Mouse (Mus musculus) frontal cortex, postnatal 25 days (tissue): ENCODE measurements around the gene Rsc1a1.

Experiments
- DNase-seq, 2 experiments: peaks; one replicate each; pipeline ENCODE4 v3.0.0; 2022; ENCODE audit warnings: low spot score in 2 of 2

The Rsc1a1 gene

DNA sequence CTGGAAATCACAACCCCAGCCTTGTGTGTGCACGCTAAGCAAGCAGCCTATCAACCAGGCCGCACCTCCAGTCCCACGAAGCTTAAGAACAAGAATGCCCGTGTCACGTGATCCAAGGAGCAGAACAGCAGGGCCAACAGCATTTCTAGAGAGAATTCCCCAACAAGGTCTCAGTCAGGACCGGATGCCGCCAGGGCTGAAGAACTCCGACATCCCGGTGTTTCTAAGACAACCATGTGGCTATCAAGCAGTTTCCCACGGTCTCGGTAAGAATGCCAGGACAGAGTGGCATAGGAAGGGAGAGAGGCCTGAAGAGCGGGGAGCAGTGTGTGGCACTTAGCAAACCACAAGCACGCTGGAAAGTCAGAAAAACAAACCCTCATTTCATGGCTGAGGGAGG lies 31.6 kb downstream of the Rsc1a1 start:
- DNase-seq, result no peak

- no peak for DNase-seq
Observed at GRCm38 (mm10) chr4:141653044-141653443, 32.4 kb downstream of the Rsc1a1 start.

DNA sequence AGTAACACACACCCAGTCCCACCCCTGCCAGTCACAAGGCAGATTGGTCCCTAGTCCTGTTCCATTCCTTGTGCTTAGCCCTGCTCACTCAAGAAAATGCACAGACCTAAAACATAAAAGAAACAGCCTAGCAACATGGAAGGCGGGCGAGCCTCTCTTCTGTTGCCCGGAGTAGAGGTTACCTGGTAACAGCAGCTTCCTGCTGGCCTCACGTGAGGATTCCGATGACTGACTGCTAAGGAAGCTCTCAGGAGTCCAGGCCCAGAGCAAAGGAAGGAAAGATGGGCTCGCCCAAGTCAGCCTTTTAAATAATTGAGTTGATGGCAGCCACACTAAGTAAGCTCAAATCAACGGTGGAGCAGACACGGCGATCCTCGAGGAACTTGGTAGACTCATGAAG lies 33.5 kb downstream of the Rsc1a1 start:
- DNase-seq, result no peak

GRCm38 (mm10) chr4:141651286-141651685 lies 34.1 kb downstream of the Rsc1a1 start:
- no peak for DNase-seq

DNA sequence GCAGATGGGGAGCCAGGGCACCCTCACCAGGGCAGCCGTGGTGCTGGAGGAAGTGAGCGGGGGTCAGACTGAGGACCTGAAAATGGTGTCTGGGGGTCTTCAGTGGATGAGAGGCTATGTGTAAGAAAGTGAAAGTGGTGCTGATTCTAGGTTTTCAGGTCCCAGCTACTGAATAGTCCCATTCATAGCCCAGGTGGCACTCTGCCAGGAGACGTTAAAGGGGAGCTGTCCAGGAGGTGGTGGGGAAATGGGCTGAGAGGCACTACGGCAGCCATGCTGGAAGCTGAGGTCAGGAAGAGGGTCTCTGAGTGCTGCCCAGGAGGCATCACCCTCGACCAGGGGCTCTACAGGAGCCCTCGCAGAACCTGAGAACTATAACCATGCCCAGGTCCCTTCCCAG lies 36.2 kb downstream of the Rsc1a1 start:
- no peak for DNase-seq

- DNase-seq, result no peak
Observed at GRCm38 (mm10) chr4:141648262-141648661, 37.1 kb downstream of the Rsc1a1 start.

- no peak for DNase-seq
Observed at GRCm38 (mm10) chr4:141647187-141647586, 38.2 kb downstream of the Rsc1a1 start.

GRCm38 (mm10) chr4:141645988-141646387 lies 39.4 kb downstream of the Rsc1a1 start:
- DNase-seq, result no peak

DNA sequence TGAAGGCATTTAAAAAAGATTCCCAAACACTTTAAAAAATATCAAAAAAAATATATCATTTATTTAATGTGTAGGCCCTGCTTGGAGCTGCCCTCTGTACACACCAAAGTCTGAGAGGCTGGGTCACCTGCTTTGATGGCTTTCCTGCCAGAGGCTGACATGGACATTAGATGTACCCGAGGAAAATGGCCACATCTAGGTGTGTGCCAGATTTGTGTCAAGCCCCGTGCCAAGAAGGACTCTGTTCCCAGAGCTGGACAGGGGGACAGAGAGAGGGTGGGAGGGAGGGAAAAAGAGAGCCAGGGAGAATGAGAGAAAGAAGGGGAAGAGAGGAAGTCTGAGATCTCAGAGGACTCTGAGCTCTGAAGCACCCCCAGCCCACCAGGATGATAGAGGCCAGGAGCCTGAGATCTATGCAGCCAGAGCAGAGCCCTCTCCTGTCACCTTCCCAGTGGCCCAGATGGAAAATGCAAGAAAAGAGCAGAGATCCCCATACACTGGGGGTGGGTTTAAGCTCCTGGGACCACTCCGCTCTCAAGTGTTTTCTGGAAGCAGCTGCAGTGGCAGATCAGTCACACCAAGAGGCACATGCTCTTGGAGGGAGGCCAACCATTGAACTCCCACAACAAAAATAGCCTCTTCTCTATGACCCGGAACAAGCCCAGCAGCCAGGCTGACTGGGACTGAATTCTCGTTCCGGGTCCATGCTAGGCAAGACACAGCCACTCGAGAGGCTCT lies 42.1 kb downstream of the Rsc1a1 start:
- no peak for DNase-seq

DNA sequence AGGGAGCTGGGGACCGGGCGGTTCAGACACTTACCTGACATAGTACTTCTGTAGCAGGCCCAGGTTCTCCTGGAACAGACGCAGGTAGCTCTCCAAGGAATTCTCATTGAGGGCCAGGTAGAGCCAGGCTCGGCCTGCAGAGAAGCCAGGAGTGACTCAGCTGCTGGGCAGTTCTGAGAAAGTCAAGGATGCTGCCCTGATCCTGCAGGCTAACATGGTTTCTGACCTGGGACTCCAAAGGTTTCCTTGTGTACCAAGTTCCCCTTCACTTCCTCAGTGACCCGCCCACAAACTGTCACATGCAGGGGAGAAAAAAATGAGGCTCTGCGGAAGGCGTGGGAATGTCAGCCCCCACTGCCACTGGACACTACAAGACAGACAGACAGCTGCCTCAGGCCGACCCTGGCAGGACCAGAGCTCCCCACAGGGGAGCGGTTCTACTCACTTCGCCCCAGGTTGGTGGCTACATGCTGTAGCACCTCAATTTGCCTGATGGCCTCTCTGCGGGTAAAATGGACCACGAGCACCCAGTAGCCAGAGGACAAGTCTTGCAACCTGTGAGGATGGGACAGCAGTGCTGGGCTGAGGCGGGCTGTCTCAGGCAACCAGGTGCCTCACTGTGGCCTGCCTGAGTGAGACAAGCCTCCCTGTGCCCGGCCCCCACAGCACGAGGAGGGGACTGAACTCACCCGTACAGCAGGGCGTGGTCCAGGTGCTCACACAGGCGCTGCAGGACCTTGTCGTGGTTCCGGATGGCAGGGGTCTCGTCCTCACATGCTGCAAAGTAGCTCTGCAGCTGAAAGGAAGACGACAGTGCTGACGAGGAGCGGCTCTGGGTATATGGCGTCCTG lies 43.2 kb downstream of the Rsc1a1 start:
- no peak for DNase-seq

DNA sequence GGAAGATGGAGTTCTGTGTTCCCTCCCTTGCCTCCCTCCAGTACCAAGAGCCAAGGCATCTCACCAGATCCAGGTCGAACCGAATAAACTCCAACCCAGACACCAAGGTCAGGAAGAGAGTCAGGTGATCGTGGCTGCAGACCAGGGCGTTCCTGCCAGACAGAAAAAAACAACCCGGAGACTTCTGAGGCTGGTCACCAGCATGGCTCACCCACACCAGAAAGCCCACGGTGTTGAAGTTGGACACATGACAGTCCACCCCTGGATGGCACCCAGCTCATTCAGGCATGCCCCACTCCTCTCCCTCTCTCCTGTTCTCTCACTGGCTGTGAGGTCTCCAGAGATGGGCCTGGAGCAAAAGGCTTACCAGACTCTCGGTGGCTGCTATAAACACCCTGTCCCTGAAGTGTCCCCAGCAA lies 44.0 kb downstream of the Rsc1a1 start:
- DNase-seq, result no peak

DNA sequence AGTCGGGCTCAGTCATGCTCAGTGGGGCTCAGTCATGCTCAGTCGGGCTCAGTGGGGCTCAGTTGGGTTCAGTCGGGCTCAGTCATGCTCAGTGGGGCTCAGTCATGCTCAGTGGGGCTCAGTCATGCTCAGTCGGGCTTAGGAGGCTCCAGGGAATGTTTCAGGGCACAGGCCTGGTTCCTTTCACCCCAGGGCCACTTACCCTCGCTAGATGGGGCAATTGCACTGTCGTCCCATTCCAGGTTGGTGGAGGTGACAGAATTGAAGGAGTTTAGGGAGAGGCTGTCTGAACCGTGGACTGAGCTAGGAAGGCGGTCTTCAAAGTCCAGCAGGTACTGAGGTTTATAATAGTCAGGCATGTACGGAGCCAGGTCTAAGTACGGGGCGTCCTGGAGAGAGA lies 45.9 kb downstream of the Rsc1a1 start:
- no peak for DNase-seq

- DNase-seq, result no peak
Observed at GRCm38 (mm10) chr4:141636693-141637092, 48.7 kb downstream of the Rsc1a1 start.

DNA sequence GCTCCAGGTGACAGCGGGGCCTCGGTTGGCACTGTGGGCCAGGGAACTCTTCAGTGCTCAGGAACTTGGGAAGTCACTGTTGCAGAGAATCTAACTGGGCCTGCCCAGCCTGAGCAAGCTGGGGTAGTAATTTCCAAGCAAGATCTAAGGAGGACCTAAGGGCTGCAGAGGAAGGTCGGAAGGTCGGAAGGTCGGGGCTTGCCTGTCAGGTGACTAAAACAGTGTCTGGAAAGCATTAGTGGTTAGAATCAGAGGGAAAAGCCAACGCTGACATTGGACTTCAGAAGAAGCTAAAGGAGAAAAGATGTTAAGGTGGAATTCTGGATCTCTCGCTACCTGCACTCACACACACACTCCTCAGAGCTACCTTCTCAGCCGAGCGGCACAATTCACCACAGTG lies 49.4 kb downstream of the Rsc1a1 start:
- no peak for DNase-seq
